Mouse (Mus musculus): ENCODE data around the gene Crtam.

Gene Crtam

DNA sequence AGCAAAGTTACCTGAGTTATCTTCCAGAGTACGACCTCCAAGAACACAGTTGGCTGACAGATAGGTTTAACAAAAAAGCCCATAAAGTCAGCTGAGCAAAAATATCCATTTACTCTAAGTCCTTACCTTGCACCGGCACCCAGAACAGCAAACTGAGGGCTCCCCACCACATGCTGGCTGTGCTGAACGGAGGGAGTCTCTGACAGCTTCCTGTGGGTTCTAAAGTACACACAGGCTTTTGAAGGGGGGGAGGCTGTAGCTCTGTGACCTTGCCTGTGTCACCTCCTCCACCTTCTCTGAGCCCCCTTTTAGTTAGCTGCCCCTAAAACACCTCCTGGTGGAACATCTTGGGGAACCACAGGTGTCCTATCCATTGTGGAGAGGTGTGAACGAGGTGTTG lies at the start of gene Crtam:
TSS of gene Crtam (minus strand) at position 214 of the 400 bp plus-strand sequence.
- no peak for DNase-seq

DNA sequence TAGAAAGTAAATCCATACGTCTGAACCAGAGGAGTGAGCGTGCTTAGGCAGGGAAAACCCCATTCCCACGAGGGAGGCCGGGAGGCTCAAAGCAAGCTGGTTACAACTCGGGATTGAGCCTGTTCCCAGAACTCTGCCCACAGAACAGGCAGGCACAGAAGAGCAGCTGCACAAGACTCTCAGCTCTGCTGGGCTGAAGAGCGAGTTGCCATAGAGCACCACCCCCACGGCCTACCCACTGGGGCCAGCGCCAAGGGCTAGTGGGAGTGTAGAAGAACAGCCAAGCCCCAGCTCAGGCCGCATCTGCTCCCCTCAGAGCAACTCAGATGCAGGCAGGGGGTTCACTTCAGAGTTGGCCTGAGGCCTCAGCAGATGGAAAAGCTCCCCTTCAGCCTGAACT lies 49.7 kb upstream of the Crtam start:
- no peak for DNase-seq

DNA sequence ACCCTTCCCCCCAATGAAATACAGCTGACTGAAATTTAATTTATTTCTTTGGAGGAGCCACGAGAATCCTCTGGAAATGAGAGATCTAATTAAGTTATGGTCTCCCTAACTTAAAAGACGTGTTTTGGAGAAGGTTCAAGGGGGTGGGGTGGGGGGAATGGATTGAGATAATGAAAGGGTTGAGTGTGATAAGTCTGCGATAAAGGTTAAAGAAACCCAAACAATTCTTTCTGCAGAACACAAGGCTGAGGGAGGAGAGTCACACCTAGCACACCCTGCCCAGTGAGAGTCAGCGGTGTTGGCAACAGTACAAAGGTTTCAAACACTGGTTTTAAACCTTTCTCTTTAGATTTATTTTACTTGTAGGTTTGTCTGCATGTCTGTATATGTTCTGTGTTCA lies 49.0 kb upstream of the Crtam start:
- DNase-seq: no peak

DNA sequence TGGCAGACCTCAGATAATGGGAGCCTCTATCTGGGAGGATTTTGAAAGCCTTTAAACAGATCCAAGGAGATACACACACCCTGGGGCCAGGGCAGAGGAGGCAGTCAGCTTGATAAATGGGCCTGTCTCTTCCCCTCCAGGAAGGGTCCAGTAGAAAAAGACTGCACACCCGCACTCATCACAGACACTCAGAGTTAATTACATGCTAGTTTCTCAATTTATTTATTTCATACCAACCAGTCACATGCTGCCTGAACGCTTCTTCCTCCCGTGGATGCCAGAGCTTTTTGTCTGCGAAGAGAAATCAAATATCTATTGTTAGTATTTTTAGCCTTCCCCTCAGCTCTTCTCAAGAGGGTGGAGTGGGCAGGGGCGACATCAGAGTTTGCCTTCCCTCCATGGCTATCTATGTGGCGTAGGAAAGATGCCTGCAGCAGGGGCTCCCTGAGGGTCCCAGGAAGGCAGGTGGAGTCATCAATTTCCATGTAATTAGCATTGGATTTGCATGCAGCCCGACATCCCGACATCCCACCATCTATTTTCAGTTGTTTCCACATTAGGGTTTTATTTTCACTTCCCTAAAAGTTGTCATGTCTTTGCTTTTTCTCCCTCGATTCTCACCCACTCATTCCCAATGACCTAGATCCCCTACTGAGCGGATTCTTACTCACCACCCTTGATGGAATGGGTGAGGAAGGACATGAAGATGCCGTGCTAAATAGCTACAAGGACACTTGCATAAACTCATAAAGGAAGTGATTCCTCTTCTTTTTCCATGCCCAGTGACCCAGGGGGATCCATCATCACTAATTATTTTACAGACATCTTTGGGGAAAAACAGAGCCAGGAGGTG lies 46.9 kb upstream of the Crtam start:
- DNase-seq: no peak

DNA sequence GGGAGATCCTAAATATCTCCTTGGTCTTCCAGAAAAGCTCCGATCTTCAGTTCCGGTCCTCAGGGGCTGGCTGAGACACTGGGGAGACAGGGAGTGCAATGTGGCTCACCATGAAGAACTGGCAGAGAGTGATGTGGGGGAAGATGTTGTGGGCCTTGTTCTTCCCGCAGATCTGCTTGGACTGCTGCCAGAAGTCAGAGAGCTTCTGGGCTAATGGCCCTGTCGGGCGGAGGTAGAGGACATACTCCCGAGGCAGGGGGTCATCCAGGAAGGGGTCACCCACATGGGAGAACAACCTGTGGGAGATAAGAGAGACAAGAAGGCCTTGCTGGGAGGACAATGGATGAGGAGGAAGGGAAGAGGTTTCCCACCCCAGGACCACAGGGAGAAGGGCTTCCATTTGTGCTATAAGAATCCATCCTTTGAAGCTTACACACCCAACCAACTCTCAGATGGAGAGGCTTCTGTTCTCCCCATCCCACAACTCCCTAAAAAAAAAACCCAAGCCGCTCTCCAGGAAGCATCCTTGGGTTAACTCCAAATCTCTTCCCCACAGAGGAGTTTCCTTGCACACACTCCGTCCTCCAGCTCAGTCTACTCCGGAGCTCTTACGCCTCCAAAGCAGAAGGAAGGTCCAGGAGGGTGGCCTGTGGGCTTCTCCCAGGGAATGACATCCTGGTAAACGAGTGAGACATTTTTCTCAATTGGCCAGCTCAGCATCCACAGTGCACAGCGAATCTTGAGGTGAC lies 46.1 kb upstream of the Crtam start:
- DNase-seq: no peak

DNA sequence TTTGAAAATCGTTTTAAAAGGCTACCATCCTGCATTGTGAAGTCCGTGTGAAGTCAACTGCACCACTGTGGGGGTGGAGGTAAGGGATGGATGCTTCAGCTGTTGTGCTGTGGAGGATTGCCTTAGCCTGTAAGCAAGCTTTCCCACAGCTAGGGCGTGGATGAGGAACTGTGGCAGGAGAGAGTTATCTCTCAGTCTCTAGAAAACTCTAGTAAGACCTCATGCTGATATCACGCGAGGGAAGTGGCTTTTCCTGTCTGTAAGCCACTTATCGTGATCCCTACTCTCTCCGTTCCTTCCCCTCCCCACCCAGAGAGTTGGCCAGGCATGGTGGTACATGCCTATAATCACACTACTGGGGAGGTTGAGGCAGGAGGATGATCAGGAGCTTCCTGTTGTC lies 44.9 kb upstream of the Crtam start:
- no peak for DNase-seq

DNA sequence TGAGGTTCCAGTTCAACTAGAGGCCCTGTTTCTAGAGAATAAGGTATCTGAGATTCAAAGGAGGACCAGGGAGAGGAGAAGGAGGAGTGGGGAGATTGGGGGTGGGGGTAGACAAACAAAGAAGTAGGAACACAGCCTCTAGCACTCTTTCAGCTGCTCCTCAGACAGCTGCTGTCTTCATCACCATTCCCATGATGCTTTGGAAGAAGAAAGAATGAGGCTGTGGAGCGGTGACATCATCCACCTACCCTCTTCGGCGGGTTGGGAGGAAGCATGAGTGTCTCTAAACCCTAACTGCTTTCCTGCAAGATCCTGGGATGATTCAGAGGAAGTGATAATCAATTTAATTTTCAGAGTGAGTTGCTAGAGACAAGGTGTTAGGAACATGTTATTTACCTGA lies 44.4 kb upstream of the Crtam start:
- DNase-seq: no peak

DNA sequence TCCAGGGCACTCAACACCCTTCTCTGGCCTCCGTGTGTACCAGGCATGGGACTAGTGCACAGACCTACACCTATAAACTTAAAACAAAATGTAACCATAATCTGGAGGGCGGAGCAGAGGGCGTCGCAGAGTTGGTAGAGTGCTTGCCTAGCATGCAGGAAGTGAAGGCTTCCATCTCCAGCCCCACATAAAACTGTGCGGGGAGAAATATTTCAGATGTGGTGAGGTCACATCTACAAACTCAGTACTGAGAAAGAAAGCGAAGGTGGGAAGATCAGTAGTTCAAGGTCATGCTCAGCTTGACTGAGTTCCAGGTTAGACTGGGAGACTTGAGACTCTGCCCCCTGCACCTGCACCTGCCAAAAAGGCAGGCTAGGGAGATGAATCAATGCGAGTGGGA lies 43.8 kb upstream of the Crtam start:
- DNase-seq: no peak

DNA sequence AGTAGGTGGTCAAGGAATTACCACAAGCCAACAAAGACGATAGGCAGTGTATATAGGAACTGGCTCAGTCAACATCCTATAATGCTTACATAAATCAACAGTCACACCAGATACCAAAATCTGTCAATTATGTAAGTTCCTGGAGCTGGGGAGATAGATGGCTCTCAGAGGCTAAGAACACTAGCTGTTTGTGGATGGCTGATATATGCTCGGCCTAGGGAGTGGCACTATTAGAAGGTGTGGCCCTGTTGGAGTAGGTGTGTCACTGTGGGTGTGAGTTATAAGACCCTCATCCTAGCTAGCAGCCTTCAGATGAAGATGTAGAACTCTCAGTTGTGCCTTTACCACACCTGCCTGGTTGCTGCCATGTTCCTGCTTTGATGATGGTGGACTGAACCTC lies 43.2 kb upstream of the Crtam start:
- no peak for DNase-seq

DNA sequence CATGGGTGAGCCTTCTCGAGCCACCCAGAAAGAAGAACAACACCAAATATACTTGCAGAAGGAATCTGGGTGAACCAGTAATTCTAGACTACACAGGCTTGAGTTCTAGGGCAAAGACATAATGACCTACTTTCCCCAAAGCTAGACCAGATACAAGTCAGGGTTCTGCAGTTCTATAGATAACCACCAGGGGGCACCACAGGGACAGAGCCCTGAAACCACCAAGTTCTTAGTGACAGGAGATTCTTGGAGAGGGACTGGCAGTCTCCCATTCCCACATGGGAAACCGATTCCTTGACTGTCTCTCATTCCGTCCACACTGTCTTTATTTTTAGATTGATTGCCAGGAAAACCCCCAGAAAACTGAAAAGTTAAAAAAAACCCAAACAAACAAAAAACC lies 40.2 kb upstream of the Crtam start:
- peak; percentile 53 to 85 for DNase-seq

DNA sequence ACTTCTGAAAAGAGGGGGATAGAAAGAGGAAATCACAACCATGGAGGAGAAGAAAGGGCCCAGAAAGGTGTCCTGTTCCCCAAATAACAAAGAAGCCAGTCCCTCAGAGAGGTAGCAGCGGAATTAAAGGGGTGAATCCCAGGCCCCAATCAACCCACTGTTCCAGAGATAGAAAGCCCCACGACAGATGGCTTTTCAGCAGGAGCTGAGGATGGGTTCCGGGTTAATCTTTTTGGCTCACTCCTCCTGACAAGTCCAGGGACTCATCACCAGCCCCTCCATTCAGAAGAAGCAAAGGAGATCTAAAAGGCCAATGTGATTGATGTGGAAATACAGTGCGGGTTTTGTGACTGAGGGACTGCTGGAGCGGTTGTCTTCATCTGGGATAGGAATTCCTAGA lies 39.2 kb upstream of the Crtam start:
- no peak for DNase-seq

DNA sequence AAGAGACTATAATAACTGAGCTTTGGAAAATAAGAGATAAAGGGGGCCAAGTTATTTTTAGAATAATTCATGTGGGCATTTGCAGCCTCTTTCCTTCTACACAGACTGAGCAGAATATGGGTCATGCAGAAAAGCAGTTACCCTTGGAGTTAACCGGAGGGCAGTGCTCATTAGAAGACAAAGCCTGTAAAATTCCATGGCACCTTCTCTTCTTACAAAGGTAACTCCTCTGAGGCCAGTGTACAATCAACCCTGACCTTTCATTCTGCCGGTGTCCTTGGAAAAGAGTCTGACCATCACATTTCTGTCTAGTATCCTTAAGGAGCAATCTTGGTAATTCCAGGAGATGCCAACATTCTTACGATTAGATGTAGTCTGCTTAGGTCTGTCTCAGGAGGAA lies 37.0 kb upstream of the Crtam start:
- DNase-seq: no peak

DNA sequence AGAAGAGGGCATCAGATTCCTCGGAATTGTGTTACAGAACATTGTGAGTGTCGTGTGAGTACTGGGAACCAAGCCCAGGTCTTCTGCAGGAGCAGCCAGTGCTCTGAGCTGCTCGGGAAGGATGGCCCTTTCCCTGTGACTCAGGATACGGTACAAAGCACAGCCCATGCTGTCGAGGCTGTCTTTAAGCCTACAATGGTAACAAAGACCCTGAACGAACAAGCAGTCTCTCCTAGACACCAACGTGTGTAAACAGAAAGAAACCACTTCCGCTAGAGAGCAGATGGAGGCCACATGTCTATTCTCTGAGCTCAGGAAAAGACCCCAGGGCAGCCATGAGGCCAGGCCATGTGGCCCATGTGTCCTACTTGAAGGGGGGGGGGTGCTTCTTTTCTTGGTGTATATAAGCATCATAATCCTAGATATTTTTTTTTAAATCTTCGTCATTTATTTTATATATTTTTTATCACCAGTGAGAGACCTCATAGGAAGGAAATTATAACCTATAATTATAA lies 33.8 kb upstream of the Crtam start:
- DNase-seq: no peak

DNA sequence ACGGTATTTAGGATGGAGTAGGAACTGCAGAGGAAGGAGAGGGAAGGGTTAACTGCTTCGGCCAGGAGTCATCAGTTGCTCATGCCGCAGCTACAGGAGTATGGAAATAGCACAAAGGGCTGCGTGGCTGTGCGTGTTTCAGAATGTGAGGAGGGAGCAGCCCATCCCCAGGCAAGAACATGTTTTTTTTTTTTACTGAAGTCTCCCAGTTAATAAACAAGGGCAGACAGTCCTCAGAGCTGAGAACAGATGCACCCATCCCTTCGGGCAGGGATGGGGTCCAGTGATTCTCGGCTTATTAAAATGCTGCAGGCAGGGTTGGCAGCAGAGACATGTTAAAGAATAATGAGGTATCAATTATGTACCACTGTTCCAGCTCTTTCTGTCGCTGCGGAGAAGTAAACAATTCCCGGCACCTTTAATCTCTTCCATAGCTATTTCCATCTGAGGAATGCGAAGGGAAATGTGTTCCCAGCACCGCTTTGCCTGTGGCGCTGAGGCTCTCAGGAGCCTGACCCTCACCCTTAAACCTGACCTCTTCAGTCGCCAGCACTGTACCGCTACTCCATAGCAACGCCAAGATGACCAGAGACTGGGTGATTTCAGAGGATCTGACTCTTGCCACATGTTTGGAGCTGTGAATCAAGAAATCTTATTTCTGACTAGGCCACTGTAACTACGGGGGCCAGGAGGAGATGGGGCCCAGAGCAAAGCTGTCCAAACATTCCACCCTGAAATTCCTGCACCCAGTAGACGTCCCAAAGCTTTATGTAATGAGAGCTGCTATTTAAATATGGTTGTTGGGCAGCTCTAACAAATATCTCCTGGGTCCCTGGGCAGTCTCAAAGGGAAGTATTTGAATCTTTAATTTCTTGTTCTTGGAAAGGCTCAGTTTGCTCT lies 27.4 kb upstream of the Crtam start:
- peak; percentile 17 to 49 for DNase-seq

DNA sequence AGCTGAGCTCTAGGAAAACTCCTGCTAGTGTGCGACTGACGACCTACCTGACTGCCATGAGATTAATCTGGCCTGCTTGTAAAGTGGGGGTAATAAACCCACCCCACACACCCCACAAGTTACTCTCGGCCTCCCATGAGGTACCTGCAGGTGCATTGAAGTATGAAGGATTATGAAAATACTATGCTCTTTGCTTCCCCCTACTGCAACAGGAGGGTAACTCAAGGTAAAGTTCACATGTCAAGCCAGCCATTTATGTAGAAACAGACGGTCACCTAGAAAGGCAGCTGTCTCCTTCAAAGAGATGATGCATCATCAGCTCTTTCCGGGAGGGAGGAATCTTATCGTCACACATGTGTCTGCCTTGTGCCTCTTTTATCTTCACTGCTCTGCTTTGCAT lies 25.4 kb upstream of the Crtam start:
- no peak for DNase-seq

DNA sequence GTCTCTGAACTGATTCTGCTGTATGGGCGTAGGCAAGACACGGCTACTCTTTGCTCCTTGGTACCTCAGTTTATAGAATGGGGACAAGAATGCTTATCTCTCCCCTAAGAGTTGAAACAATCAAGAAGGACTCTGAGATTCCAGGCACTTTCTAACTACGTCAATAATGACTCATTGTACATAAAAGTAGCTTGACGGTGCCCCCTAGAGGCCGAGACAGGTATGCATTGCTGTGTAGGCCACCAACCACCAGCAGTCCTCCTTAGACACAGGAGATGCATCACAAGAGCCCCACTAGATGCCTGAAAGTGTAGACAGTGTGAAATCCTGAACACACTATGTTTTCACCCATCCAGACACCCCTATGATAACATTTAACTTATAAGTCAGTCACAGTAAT lies 24.0 kb upstream of the Crtam start:
- peak in 1 of 2 experiments; percentile 56 for DNase-seq

DNA sequence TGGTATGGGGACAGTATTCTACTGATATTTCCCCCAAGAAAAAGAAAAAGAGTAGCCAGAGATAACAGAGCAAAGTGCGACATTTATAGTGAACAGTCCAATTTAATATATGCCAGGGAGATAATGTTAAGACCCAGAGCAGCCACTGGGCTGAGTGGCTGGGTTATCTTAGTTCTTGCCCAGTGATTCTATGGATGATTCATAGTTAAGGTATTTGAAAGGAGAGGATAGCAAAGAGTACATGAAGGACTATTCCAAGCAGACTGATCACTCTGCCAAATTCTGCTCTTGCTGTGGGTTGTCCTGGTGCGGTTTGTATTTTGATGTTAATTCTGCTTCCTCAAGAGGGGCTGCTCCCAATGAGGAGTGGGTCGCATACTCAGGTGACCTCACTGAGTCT lies 17.3 kb upstream of the Crtam start:
- DNase-seq: no peak

DNA sequence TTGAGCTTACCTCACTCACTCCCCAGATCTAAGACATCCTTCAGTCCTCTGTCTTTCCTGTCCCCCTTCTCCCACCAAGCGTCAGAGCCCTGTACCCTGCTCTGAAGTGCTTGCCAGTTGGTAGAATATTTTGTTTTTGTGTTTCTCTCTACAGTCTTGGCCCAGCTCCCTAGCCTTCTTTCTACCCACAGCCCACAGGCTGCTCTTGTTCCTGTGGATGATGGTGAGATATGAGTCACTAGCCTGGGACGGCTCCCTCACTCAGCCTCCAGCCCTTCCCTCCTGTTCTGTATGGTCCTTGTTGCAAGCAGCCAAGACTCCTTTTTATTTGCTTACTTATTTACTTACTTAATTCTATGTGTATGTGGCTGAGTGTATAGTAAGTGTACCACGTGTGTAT lies 16.1 kb upstream of the Crtam start:
- no peak for DNase-seq

DNA sequence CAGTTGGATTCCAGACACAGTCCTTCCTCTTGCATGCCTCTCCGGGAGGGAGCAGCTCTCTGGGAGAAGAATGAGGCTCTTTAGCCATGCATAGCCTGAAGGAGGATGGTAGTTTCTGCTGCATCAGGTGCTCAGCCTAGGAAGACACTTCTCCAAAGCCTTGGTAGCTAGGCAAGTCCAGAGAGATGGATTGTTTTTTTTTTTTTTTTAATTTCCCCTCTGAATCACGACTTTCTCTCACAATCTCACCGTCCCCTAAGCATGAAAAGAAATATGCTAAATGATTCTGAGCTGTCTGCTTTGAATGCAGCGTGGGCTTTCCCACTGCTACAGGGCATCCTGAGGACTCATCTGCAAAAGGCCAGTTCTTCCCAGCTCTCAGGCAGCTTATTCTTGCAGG lies 10.1 kb upstream of the Crtam start:
- no peak for DNase-seq

DNA sequence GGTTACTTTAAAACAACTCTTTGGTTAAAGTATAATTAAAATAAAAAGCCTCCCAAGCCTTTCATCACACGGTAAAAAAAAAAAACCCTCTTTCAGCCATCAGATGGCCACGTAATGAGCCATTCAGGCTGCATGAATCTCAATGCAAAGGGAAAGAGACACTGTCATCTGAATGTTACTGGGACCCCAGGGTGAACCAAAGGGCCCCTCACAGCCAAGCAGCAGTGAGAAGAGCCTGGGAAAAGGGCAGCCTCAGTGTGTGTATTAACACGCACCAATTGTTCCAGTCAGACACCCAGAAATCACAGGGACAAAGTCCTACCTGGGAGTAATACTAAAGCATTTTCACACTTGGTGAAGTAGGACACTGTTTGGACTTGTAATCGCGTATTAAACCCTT lies 8.0 kb upstream of the Crtam start:
- no peak for DNase-seq

DNA sequence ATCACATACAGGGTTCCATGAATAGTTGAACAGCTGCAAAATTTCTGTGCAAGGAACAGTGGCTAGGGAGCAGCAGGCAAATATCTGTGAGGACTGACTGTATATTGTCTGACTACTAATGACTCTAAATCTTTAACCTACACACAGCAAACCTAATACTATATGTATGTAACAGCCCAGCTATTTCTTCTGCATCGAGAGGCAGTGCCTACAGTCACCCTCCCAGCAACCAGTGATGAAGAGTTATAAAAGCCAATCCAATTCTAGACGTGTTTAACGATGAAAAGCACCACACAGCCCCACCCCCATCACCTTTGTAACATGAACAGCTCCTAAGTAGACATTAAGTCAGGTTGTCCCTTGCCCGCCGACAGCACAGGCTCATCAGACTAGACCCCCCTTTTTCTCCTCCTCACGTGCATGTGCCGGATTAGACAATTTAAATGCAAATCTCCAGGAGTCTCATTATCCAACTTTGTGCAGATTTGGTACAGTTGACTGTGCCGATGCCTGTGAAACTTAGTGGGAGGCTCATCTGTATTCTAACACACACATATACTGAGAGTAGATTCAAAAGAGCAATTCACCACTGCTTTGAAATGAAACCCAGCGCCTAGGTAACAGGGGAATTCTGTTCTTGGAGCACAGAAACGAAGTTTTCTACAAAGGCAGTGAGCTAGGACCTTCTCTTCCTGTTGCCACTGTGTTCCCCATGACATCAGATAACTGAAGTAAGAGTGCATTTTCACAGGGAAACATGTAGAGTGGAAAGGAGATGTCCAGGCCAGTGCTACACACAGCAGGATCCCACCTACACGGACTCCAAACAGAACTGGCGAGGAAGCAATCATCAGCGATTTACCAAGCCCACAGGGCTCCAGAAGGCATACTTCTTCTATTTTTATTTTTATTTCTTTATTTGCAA lies 7.3 kb upstream of the Crtam start:
- no peak for DNase-seq

DNA sequence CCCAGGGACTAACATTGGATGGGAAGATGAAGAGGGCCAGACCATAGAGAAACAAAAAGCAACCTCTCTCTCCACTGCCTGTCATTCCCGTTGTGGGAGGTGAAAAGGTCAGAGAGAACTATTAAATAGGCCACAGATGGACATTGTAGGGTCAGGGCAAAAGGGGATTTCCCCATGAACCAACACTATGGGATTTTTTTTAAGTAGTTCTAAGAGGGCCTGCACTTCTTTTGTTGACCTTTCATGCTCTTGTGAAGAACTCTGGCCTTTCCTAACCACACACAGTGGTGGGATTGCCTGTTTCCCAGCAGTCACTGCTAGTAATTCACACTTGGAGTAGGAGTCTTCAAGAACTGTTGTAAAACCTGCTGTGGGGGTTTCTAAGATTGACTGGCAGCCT lies 3.4 kb upstream of the Crtam start:
- DNase-seq: no peak
